Mouse (Mus musculus): Measurements from ENCODE around the gene Spata25. TPM values are rescaled to one million over a fixed set of nuclear protein-coding genes. Genes with fewer than 3 reads are reported as not detected.
"Not testable (repeated sequence)": the region's sequence is repeated elsewhere in the genome, so short reads cannot be mapped to it uniquely, and the experiment has no call there.

The Spata25 gene
- polyA plus RNA-seq, 1 experiment from 2014 or later = 0.29 TPM

GRCm38 (mm10) chr2:164857101-164857821, 28.9 kb upstream of the Spata25 start, which contains the start of gene Pltp:
Gene Pltp, minus strand, starts transcription at chr2:164857711.
- 0% methylated on average over 47 of the region's 47 CpGs for WGBS
- Histone ChIP-seq H3K4me1 (ENCODE audit: control insufficient read depth, insufficient read depth, low read length) (peaks cover 22% of the 10 kb centered on the region), H3K27me3 (ENCODE audit: control insufficient read depth, insufficient read depth, low read length) (peaks cover 10% of the 10 kb centered on the region), H3K36me3 (ENCODE audit: control insufficient read depth, insufficient read depth, low read length) (no peaks in the 10 kb centered on the region), H3K27ac (replicated peaks; ENCODE audit: low read depth, low read length) (0 out of 2 replicates have a peak within 1 kb of the TSS, but pooled peaks have one; percentile 20), H3K4me2 (ENCODE audit: low read length) (peak within 1 kb of the TSS; percentile 95), H3K4me3 (replicated peaks; ENCODE audit: low read depth, low read length) (peak within 1 kb of the TSS; percentile 40), H3K9me3 (ENCODE audit: control insufficient read depth, low read length) (no peaks in the 10 kb centered on the region), H3K9ac (replicated peaks; ENCODE audit: low read length) (peak within 1 kb of the TSS; percentile 30; the same call in 1 of the 2 replicates)
- DNase-seq (peak; percentile 75), ATAC-seq (ENCODE audit: low FRiP score, low TSS enrichment) (peak; percentile 70)

- H3K36me3 ChIP-seq (ENCODE audit: control insufficient read depth, insufficient read depth, low read length) = no peaks in the 10 kb centered on the region
- peaks cover 10% of the 10 kb centered on the region for H3K27me3 ChIP-seq (ENCODE audit: control insufficient read depth, insufficient read depth, low read length)
- peak overlapping the region; percentile 30; the same call in 1 of the 2 replicates for H3K9ac ChIP-seq (replicated peaks; ENCODE audit: low read length)
- peaks cover 22% of the 10 kb centered on the region for H3K4me1 ChIP-seq (ENCODE audit: control insufficient read depth, insufficient read depth, low read length)
- DNase-seq (peak; percentile 40), ATAC-seq (ENCODE audit: low FRiP score, low TSS enrichment) (no peak)
- H3K9me3 ChIP-seq (ENCODE audit: control insufficient read depth, low read length) = no peaks in the 10 kb centered on the region
- peak overlapping the region; percentile 95 for H3K4me2 ChIP-seq (ENCODE audit: low read length)
- under 1% methylated on average over 42 of the region's 42 CpGs for WGBS
- no peak overlapping the region for H3K27ac ChIP-seq (replicated peaks; ENCODE audit: low read depth, low read length)
- peak overlapping the region; percentile 40 for H3K4me3 ChIP-seq (replicated peaks; ENCODE audit: low read depth, low read length)
These were observed 28.2 kb upstream of the Spata25 start for GRCm38 (mm10) chr2:164856309-164857100.

DNA sequence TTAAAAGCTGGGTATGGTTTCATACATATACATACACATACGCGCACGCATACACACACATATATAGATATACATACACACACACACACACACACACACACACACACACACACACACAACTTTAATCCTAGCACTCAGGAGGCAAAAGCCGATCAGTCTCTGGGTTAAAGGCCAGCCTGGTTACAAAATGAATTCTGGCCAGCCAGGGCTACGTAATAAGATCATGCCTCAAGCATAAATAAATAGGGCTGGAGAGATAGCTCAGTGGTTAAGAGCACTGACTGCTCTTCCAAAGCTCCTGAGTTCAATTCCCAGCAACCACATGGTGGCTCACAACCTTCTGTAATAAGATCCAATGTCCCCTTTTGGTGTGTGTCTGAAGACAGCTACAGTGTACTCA, 27.2 kb upstream of the Spata25 start:
- H3K4me1 ChIP-seq (ENCODE audit: control insufficient read depth, insufficient read depth, low read length) = peaks cover 22% of the 10 kb centered on the region
- not testable (repeated sequence) for H3K27ac ChIP-seq (replicated peaks; ENCODE audit: low read depth, low read length); H3K9me3 ChIP-seq (ENCODE audit: control insufficient read depth, low read length); H3K36me3 ChIP-seq (ENCODE audit: control insufficient read depth, insufficient read depth, low read length); H3K4me2 ChIP-seq (ENCODE audit: low read length); DNase-seq; H3K4me3 ChIP-seq (replicated peaks; ENCODE audit: low read depth, low read length); H3K9ac ChIP-seq (replicated peaks; ENCODE audit: low read length); ATAC-seq (ENCODE audit: low FRiP score, low TSS enrichment); H3K27me3 ChIP-seq (ENCODE audit: control insufficient read depth, insufficient read depth, low read length)
- WGBS = 77% methylated on average over 5 of the region's 5 CpGs

- H3K36me3 ChIP-seq (ENCODE audit: control insufficient read depth, insufficient read depth, low read length) = no peaks in the 10 kb centered on the region
- no peak overlapping the region for H3K27ac ChIP-seq (replicated peaks; ENCODE audit: low read depth, low read length)
- H3K9ac ChIP-seq (replicated peaks; ENCODE audit: low read length) = no peak overlapping the region
- H3K4me2 ChIP-seq (ENCODE audit: low read length) = no peak overlapping the region
- H3K9me3 ChIP-seq (ENCODE audit: control insufficient read depth, low read length) = no peaks in the 10 kb centered on the region
- WGBS = 90% methylated on average over 8 of the region's 8 CpGs
- H3K27me3 ChIP-seq (ENCODE audit: control insufficient read depth, insufficient read depth, low read length) = no peaks in the 10 kb centered on the region
- DNase-seq (no peak), ATAC-seq (ENCODE audit: low FRiP score, low TSS enrichment) (no peak)
- H3K4me3 ChIP-seq (replicated peaks; ENCODE audit: low read depth, low read length) = no peak overlapping the region
- H3K4me1 ChIP-seq (ENCODE audit: control insufficient read depth, insufficient read depth, low read length) = no peaks in the 10 kb centered on the region
These were observed 21.7 kb upstream of the Spata25 start for GRCm38 (mm10) chr2:164850061-164850460.

- 63% methylated on average over 3 of the region's 3 CpGs for WGBS
These were observed 17.4 kb upstream of the Spata25 start for GRCm38 (mm10) chr2:164845782-164846181.

GRCm38 (mm10) chr2:164835164-164835563, 6.8 kb upstream of the Spata25 start:
- H3K4me2 ChIP-seq (ENCODE audit: low read length) = peak overlapping the region; percentile 99; the same call in 1 of the 2 replicates
- no peaks in the 10 kb centered on the region for H3K9me3 ChIP-seq (ENCODE audit: control insufficient read depth, low read length)
- DNase-seq = no peak
- no peaks in the 10 kb centered on the region for H3K27me3 ChIP-seq (ENCODE audit: control insufficient read depth, insufficient read depth, low read length)
- peaks cover 28% of the 10 kb centered on the region for H3K36me3 ChIP-seq (ENCODE audit: control insufficient read depth, insufficient read depth, low read length)
- H3K9ac ChIP-seq (replicated peaks; ENCODE audit: low read length) = no peak overlapping the region
- no peak for ATAC-seq (ENCODE audit: low FRiP score, low TSS enrichment)
- no peak overlapping the region for H3K4me3 ChIP-seq (replicated peaks; ENCODE audit: low read depth, low read length)
- H3K27ac ChIP-seq (replicated peaks; ENCODE audit: low read depth, low read length) = no peak overlapping the region
- WGBS = 97% methylated on average over 4 of the region's 4 CpGs
- peaks cover 17% of the 10 kb centered on the region for H3K4me1 ChIP-seq (ENCODE audit: control insufficient read depth, insufficient read depth, low read length)

More at GRCm38 (mm10) chr2:164845782-164846181, 17.4 kb upstream of the Spata25 start:
- DNase-seq (no peak), ATAC-seq (ENCODE audit: low FRiP score, low TSS enrichment) (no peak)
- Histone ChIP-seq H3K4me2 (ENCODE audit: low read length) (no peak overlapping the region), H3K36me3 (ENCODE audit: control insufficient read depth, insufficient read depth, low read length) (no peaks in the 10 kb centered on the region), H3K9me3 (ENCODE audit: control insufficient read depth, low read length) (no peaks in the 10 kb centered on the region), H3K4me1 (ENCODE audit: control insufficient read depth, insufficient read depth, low read length) (no peaks in the 10 kb centered on the region), H3K9ac (replicated peaks; ENCODE audit: low read length) (no peak overlapping the region), H3K27ac (replicated peaks; ENCODE audit: low read depth, low read length) (no peak overlapping the region), H3K4me3 (replicated peaks; ENCODE audit: low read depth, low read length) (no peak overlapping the region), H3K27me3 (ENCODE audit: control insufficient read depth, insufficient read depth, low read length) (no peaks in the 10 kb centered on the region)

DNA sequence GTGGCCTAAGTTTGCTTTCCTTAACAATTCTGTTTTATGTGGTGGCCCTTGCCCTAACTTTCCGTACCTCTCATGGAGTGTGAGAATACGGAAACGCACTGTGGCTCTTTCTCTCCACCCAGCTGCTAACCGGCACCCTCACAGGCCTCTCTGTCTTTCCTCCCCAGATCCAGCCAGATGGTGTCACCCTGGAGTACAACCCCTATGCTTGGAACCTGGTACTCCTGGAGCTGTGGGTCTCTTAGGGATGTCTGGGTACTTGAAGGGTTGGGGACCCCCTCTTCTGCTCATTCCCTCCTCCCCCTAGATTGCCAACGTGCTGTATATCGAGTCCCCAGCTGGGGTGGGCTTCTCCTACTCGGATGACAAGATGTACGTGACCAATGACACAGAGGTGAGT, 6.2 kb upstream of the Spata25 start:
- Histone ChIP-seq H3K4me3 (replicated peaks; ENCODE audit: low read depth, low read length) (peak overlapping the region; percentile 69), H3K27me3 (ENCODE audit: control insufficient read depth, insufficient read depth, low read length) (no peaks in the 10 kb centered on the region), H3K36me3 (ENCODE audit: control insufficient read depth, insufficient read depth, low read length) (peaks cover 21% of the 10 kb centered on the region), H3K27ac (replicated peaks; ENCODE audit: low read depth, low read length) (no peak overlapping the region), H3K9ac (replicated peaks; ENCODE audit: low read length) (peak overlapping the region; percentile 64; the same call in 1 of the 2 replicates), H3K9me3 (ENCODE audit: control insufficient read depth, low read length) (no peaks in the 10 kb centered on the region), H3K4me2 (ENCODE audit: low read length) (peak overlapping the region; percentile 99), H3K4me1 (ENCODE audit: control insufficient read depth, insufficient read depth, low read length) (peaks cover 17% of the 10 kb centered on the region)
- ATAC-seq (ENCODE audit: low FRiP score, low TSS enrichment) = no peak
- 43% methylated on average over 8 of the region's 8 CpGs for WGBS
- no peak for DNase-seq

GRCm38 (mm10) chr2:164833314-164833959, 5.1 kb upstream of the Spata25 start, which contains the start of gene Neurl2:
Gene Neurl2, minus strand, starts transcription at chr2:164833456.
- no peaks in the 10 kb centered on the region for H3K27me3 ChIP-seq (ENCODE audit: control insufficient read depth, insufficient read depth, low read length)
- peak within 1 kb of the TSS; percentile 69 for H3K4me3 ChIP-seq (replicated peaks; ENCODE audit: low read depth, low read length)
- ATAC-seq (ENCODE audit: low FRiP score, low TSS enrichment) (peak; percentile 67), DNase-seq (peak; percentile 95)
- H3K9me3 ChIP-seq (ENCODE audit: control insufficient read depth, low read length) = no peaks in the 10 kb centered on the region
- peak within 1 kb of the TSS; percentile 99 for H3K4me2 ChIP-seq (ENCODE audit: low read length)
- WGBS = under 1% methylated on average over 31 of the region's 31 CpGs
- H3K36me3 ChIP-seq (ENCODE audit: control insufficient read depth, insufficient read depth, low read length) = peaks cover 18% of the 10 kb centered on the region
- H3K27ac ChIP-seq (replicated peaks; ENCODE audit: low read depth, low read length) = peak within 1 kb of the TSS; percentile 74
- H3K9ac ChIP-seq (replicated peaks; ENCODE audit: low read length) = peak within 1 kb of the TSS; percentile 64
- H3K4me1 ChIP-seq (ENCODE audit: control insufficient read depth, insufficient read depth, low read length) = peaks cover 17% of the 10 kb centered on the region
